Mouse (Mus musculus) forebrain, embryonic 11.5 days (tissue): ENCODE results near the gene Rxra. TPM values are rescaled to one million over a fixed set of nuclear protein-coding genes. Genes with fewer than 3 reads are reported as not detected.

ENCODE experiments used
- ATAC-seq: fragments of 200-750 bp; cut with Nextera tagmentation; replicated peaks from 2 replicates; pipeline ENCODE4 v1.8.0; 2017; ENCODE audit warnings: moderate TSS enrichment; ENCODE audit not compliant: low FRiP score
- DNase-seq: peaks from one replicate; pipeline ENCODE4 v3.0.0-alpha.2; 2017; ENCODE audit warnings: low spot score
- H3K27ac ChIP-seq: fragments of 300-500 bp; sonication (generic); 2 replicates; pipeline ENCODE4 v1.5.1; 2014; ENCODE audit warnings: low read depth, low read length
- H3K27me3 ChIP-seq: fragments of 300-500 bp; sonication (generic); 2 replicates; pipeline ENCODE4 v1.6.1; 2014; ENCODE audit warnings: mild to moderate bottlenecking, low read length, mixed read lengths; ENCODE audit not compliant: control insufficient read depth, insufficient read depth
- H3K36me3 ChIP-seq: fragments of 300-500 bp; sonication (generic); 2 replicates; pipeline ENCODE4 v1.6.1; 2014; ENCODE audit warnings: mild to moderate bottlenecking, low read length, moderate library complexity, mixed read lengths; ENCODE audit not compliant: control insufficient read depth, insufficient read depth
- H3K4me1 ChIP-seq: fragments of 300-500 bp; sonication (generic); replicated peaks from 2 replicates; pipeline ENCODE4 v1.6.1; 2014; ENCODE audit warnings: low read length, mixed read lengths; ENCODE audit not compliant: control insufficient read depth, insufficient read depth
- H3K4me2 ChIP-seq: fragments of 300-500 bp; sonication (generic); 2 replicates; pipeline ENCODE4 v1.6.1; 2014; ENCODE audit warnings: low read depth, mild to moderate bottlenecking, low read length, moderate library complexity, mixed read lengths; ENCODE audit not compliant: severe bottlenecking
- H3K4me3 ChIP-seq: fragments of 300-500 bp; sonication (generic); 2 replicates; pipeline ENCODE4 v1.5.1; 2014; ENCODE audit warnings: low read depth, low read length
- H3K9ac ChIP-seq: fragments of 300-500 bp; sonication (generic); 2 replicates; pipeline ENCODE4 v1.6.1; 2014; ENCODE audit warnings: low read length
- H3K9me3 ChIP-seq: fragments of 300-500 bp; sonication (generic); 2 replicates; pipeline ENCODE4 v1.6.1; 2016; ENCODE audit warnings: low read length, mixed read lengths; ENCODE audit not compliant: control insufficient read depth
- WGBS: fragments of 180-500 bp; shearing (Covaris S2); extraction: QIAGEN DNeasy Blood & Tissue Kit; methylation state at CpG from one replicate; pipeline ENCODE4 v1.1.7; 2014; 5-methylcytosine and 5-hydroxymethylcytosine counted together
- polyA plus RNA-seq: library from polyadenylated mRNA; unstranded; fragments of >200 nt; fragmentation: Nextera tagmentation; extraction: Ambion mirVana; gene quantifications from 2 replicates; pipeline ENCODE4 v1.2.1, GENCODE M21; 2014

Gene Rxra
- polyA plus RNA-seq, 1 experiment from 2014 or later = 6.5 TPM

DNA sequence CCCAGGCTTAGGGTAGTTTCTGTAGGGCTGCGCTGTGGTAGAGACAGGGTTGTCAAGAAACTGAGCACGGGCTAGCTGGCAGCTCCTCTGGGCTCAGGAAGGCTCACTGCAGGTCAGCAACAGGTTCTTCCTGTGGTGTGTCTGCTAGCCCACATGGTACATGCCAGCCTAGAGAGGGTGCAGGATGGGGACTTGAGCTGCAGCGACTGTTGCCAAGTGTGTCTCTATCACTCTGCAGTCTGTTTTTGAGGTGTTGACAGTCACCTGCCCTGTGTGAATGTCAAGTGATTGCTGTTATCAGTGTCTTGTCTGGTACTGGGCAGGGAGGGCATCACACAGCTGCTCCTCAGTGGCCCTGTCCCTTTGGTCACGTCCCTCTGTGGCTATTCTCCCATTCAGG lies 52.8 kb downstream of the Rxra start:
- Histone ChIP-seq H3K9me3 (no peaks in the 10 kb centered on the region), H3K4me2 (no peak overlapping the region), H3K9ac (no peak overlapping the region), H3K4me3 (no peak overlapping the region), H3K36me3 (no peaks in the 10 kb centered on the region), H3K27ac (no peak overlapping the region), H3K4me1 (no peaks in the 10 kb centered on the region; the same call in 1 of the 2 replicates), H3K27me3 (no peaks in the 10 kb centered on the region; the same call in 1 of the 2 replicates)
- 90% methylated on average over 4 of the region's 4 CpGs for WGBS
- ATAC-seq (no peak), DNase-seq (no peak)

DNA sequence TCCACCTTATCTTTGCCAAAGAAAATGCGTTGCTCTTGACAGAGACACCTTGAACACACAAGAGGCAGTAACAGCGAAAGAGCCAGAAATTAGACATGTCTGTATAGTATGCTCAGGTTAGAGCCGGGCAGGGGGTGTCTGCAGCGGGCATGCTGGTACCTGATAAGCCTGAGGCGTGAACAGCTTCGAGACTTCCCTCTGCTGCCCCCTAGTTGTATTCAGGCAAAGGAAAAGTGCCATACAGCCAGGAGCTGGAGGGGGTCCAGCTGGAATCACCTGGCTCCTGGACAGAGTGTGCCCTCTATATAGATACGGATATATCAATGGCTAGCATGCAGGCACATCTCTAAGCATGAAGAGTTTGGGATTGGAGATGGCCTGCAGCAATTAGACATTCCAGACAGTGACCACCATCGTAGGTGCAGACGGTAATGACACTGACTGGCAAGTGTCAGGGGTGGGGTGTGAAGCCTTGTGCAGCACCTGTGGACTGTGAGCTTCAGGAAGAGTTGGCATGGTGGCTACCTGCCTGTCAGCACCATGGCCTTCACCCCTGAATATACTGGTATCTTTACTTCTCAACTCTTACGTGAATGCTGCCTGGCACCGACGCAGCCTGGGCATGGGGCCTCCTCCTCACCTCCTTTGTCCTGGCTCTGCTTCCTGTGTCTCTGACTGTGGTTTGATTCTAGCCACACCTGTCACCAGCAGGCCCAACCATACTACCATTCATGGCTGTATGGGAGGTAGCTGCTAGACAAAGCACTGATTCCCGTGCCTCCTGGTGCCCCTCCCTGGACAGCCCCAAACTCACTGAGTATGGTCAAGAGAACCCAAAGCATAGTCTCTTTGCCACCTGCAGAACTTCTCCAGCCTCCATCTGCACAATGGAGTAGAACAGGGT lies 54.0 kb downstream of the Rxra start:
- DNase-seq = no peak
- H3K4me1 ChIP-seq = no peaks in the 10 kb centered on the region; the same call in 1 of the 2 replicates

DNA sequence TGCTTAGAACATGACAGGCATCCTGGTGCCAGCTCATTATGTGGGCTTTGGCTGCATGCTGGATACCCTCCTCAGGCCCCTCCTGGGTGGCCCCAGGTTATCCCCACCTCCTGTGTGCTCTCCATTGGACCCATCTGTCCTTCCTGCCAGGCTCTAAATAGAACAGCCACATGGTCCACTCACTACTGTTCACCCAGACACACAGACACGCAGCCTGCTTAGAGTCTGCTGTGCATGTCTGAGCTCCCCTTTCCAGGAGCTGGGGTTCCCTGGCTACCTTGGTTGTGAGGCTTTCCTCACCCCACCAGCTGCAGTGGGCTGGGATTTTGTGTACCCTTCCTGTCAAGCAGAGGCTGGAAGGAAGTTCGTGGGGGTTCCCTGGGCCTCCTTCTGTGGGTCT lies 56.8 kb downstream of the Rxra start:
- DNase-seq (no peak), ATAC-seq (no peak)
- H3K9me3 ChIP-seq = no peaks in the 10 kb centered on the region
- no peaks in the 10 kb centered on the region; the same call in 1 of the 2 replicates for H3K36me3 ChIP-seq
- no peak overlapping the region for H3K4me2 ChIP-seq
- H3K4me3 ChIP-seq = no peak overlapping the region
- H3K27me3 ChIP-seq = no peaks in the 10 kb centered on the region; the same call in 1 of the 2 replicates
- WGBS = 72% methylated on average over 2 of the region's 2 CpGs
- H3K4me1 ChIP-seq = no peaks in the 10 kb centered on the region; the same call in 1 of the 2 replicates
- no peak overlapping the region for H3K9ac ChIP-seq
- no peak overlapping the region for H3K27ac ChIP-seq

More for the DNA sequence above, 54.0 kb downstream of the Rxra start:
- no peak for ATAC-seq
- no peaks in the 10 kb centered on the region for H3K36me3 ChIP-seq
- no peak overlapping the region for H3K9ac ChIP-seq
- no peaks in the 10 kb centered on the region; the same call in 1 of the 2 replicates for H3K27me3 ChIP-seq
- no peak overlapping the region for H3K27ac ChIP-seq
- no peaks in the 10 kb centered on the region for H3K9me3 ChIP-seq
- H3K4me3 ChIP-seq = no peak overlapping the region
- no peak overlapping the region for H3K4me2 ChIP-seq
- 71% methylated on average over 13 of the region's 13 CpGs for WGBS

DNA sequence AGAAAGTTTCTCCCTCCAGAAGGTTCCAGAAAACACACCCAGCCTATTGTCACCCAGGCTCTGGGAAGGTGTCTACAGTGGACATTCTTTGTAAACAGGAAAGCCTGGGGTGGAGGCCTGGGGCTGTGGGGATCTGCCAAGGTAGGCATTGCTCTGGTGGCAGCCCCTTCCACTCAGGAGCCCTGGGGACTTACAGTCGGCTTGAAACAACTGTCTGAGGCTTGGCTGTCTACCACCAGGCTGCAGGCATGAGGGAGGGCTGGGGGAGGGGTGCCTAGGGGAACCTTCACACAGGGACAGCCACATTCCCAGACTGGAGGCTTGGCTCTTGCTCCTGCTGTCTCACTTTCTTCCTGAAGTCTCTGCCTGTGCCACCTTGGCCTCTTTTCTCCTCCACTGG lies 58.1 kb downstream of the Rxra start:
- WGBS = 17% methylated on average over 1 of the region's 1 CpGs
- ATAC-seq = no peak
- no peak overlapping the region for H3K9ac ChIP-seq
- no peaks in the 10 kb centered on the region; the same call in 1 of the 2 replicates for H3K36me3 ChIP-seq
- H3K4me2 ChIP-seq = no peak overlapping the region
- no peaks in the 10 kb centered on the region for H3K9me3 ChIP-seq
- H3K27me3 ChIP-seq = no peaks in the 10 kb centered on the region
- peaks cover under 1% of the 10 kb centered on the region; the same call in 1 of the 2 replicates for H3K4me1 ChIP-seq
- no peak overlapping the region for H3K27ac ChIP-seq
- H3K4me3 ChIP-seq = no peak overlapping the region
- peak; percentile 61 for DNase-seq

DNA sequence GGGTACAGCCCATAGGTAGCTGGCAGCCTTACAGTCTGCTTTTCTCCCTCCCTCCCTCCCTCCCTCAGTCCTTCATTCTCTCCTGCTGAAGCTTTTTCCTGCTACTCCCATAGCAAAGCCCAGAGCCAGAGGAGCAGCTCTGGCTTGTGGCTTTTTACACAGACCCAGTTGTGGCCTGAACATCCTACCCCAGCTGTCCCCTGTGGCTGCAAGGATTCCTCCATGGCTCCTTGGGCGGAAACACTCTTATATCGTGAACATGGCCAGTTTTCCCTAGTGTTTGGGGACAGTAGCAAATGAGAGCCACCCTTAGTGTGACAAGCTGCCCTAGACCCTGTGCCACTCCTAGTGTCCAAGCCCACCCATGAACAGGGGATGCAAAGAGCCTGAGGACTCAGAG lies 58.6 kb downstream of the Rxra start:
- Histone ChIP-seq H3K4me2 (no peak overlapping the region), H3K27ac (no peak overlapping the region), H3K36me3 (no peaks in the 10 kb centered on the region; the same call in 1 of the 2 replicates), H3K27me3 (no peaks in the 10 kb centered on the region), H3K9ac (no peak overlapping the region), H3K4me3 (no peak overlapping the region), H3K4me1 (peaks cover 5% of the 10 kb centered on the region), H3K9me3 (no peaks in the 10 kb centered on the region)
- DNase-seq = no peak
- no peak for ATAC-seq
- WGBS = 89% methylated on average over 2 of the region's 2 CpGs

DNA sequence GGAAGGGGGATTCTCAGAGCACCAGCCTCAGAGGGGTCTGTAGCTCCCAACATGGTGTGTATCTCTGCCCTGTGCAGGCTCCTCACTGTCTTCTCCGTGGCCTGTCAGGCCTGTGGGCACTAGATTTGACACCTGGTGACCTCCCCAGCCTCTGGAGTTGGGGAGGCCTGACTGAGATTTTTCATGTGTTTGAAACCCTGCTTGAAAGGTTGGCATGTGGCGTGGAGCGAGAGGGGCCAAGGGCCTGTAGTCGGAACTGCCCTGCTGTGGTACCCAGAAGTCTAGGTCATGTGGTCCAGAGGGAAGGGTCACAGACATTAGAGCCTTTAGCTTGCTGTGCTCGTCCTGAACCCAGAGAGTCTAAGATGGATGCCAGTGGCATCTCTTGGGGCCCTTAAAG lies 60.6 kb downstream of the Rxra start:
- no peak overlapping the region for H3K4me3 ChIP-seq
- WGBS = 87% methylated on average over 5 of the region's 5 CpGs

DNA sequence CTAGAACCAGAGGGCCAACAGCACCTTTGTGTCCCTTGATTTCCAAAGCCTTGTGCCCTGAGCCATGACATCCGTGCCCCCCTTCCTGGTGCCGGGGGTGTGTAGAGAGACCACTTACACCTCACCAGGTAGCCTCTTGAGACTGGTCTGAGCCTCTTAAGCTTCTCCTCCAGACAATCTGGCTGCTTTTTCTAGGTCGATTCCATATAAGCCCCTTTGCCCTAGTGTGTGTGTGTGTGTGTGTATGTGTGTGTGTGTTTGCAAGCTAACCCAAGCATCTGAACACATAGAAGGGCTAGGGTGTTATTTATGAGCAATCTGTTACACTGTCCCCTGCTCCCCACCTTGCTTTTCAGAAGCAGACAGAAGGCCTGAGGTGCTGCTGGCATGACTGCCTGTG lies 62.2 kb downstream of the Rxra start:
- Histone ChIP-seq H3K9ac (no peak overlapping the region), H3K36me3 (no peaks in the 10 kb centered on the region; the same call in 1 of the 2 replicates), H3K4me3 (no peak overlapping the region), H3K27ac (no peak overlapping the region), H3K9me3 (no peaks in the 10 kb centered on the region), H3K27me3 (no peaks in the 10 kb centered on the region), H3K4me2 (no peak overlapping the region), H3K4me1 (peaks cover 15% of the 10 kb centered on the region)
- WGBS = 88% methylated on average over 3 of the region's 3 CpGs
- no peak for DNase-seq
- no peak for ATAC-seq

More for the DNA sequence above, 60.6 kb downstream of the Rxra start:
- no peak overlapping the region for H3K27ac ChIP-seq
- no peak overlapping the region for H3K4me2 ChIP-seq
- no peaks in the 10 kb centered on the region for H3K9me3 ChIP-seq
- DNase-seq = no peak
- H3K36me3 ChIP-seq = no peaks in the 10 kb centered on the region; the same call in 1 of the 2 replicates
- no peak overlapping the region for H3K9ac ChIP-seq
- no peaks in the 10 kb centered on the region for H3K27me3 ChIP-seq
- no peak for ATAC-seq
- peaks cover 15% of the 10 kb centered on the region for H3K4me1 ChIP-seq

DNA sequence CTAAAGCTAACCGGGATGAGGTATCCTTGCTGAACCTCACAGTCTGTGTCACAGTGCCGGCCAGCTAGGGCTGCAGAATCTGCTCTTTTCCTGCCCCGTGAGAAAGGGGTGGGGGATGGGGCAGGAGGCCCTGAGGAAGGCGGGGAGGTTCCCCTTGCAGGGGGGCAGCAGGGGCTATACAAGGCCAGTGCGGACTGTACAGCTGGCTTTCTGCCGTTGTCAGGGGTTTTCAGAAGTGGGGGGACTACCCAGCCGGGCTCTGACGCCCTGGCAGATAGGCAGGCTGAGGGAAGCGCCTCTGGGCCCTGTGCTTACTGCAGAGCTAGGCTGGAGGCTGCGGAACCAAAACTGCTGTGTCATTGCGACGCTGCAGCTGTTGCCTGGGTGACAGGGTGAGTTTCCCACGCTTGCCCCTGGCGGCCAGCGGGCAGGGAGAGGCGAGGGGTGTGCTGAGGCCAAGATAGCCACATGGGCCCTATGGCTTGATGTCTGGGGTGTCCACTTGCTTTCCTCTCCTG lies 63.9 kb downstream of the Rxra start:
- 2% methylated on average over 16 of the region's 16 CpGs for WGBS
- Histone ChIP-seq H3K4me2 (peak overlapping the region; percentile 19; the same call in 1 of the 2 replicates), H3K27me3 (no peaks in the 10 kb centered on the region), H3K4me1 (peaks cover 15% of the 10 kb centered on the region), H3K9ac (0 out of 2 replicates have a peak overlapping the region, but pooled peaks have one; percentile 12), H3K9me3 (no peaks in the 10 kb centered on the region), H3K27ac (no peak overlapping the region), H3K36me3 (no peaks in the 10 kb centered on the region; the same call in 1 of the 2 replicates), H3K4me3 (no peak overlapping the region)
- ATAC-seq (peak; percentile 63), DNase-seq (peak; percentile 89)
